Mouse (Mus musculus): ENCODE data around the gene Itih5. TPM values are rescaled to one million over a fixed set of nuclear protein-coding genes. Genes with fewer than 3 reads are reported as not detected.

Itih5 gene
- total RNA-seq (2021) = 10 to 100 TPM; 40.5 to 50.8 TPM
- long read RNA-seq, experiment 1, full-length matches to known transcripts = 15 of 21 reads
- long read RNA-seq, experiment 1, partial matches to known transcripts = 2 of 21 reads
- long read RNA-seq, experiment 1, other reads (novel, unspliced or antisense) = 4 of 21 reads
- long read RNA-seq, experiment 2, full-length matches to known transcripts = 17 of 32 reads
- long read RNA-seq, experiment 2, partial matches to known transcripts = 5 of 32 reads
- long read RNA-seq, experiment 2, other reads (novel, unspliced or antisense) = 10 of 32 reads

- DNase-seq = peak; percentile 69
- intact Hi-C loops (cut with DNase I; ENCODE audit: low total_unique reads) = no loop called here
Observed at GRCm38 (mm10) chr2:10153201-10154075, at the start of gene Itih5. Gene Itih5 (plus strand): TSS chr2:10153571.

- no peak for DNase-seq
- intact Hi-C loops (cut with DNase I; ENCODE audit: low total_unique reads) = no loop called here
Observed at GRCm38 (mm10) chr2:10108535-10109189, 44.7 kb upstream of the Itih5 start.

GRCm38 (mm10) chr2:10118751-10119150, 34.6 kb upstream of the Itih5 start:
- no peak for DNase-seq
- intact Hi-C loops (cut with DNase I; ENCODE audit: low total_unique reads) = no loop called here

- no peak for DNase-seq
- intact Hi-C loops (cut with DNase I; ENCODE audit: low total_unique reads) = no loop called here
Observed at GRCm38 (mm10) chr2:10119276-10119675, 34.1 kb upstream of the Itih5 start.

- intact Hi-C loops (cut with DNase I; ENCODE audit: low total_unique reads) = no loop called here
Observed at GRCm38 (mm10) chr2:10121826-10122225, 31.5 kb upstream of the Itih5 start.

GRCm38 (mm10) chr2:10126122-10126521, 27.2 kb upstream of the Itih5 start:
- intact Hi-C loops (cut with DNase I; ENCODE audit: low total_unique reads) = no loop called here
- DNase-seq = no peak

More at GRCm38 (mm10) chr2:10121826-10122225, 31.5 kb upstream of the Itih5 start:
- no peak for DNase-seq

GRCm38 (mm10) chr2:10127471-10127870, 25.9 kb upstream of the Itih5 start:
- DNase-seq = no peak
- intact Hi-C loops (cut with DNase I; ENCODE audit: low total_unique reads) = no loop called here

- intact Hi-C loops (cut with DNase I; ENCODE audit: low total_unique reads) = no loop called here
- no peak for DNase-seq
Observed at GRCm38 (mm10) chr2:10128571-10128970, 24.8 kb upstream of the Itih5 start.

GRCm38 (mm10) chr2:10130341-10130990, 22.9 kb upstream of the Itih5 start:
- DNase-seq = no peak
- intact Hi-C loops (cut with DNase I; ENCODE audit: low total_unique reads) = no loop called here

- intact Hi-C loops (cut with DNase I; ENCODE audit: low total_unique reads) = no loop called here
- DNase-seq = no peak
Observed at GRCm38 (mm10) chr2:10131296-10131695, 22.1 kb upstream of the Itih5 start, which contains the start of gene Itih2. Gene Itih2 (minus strand): TSS chr2:10131396.

GRCm38 (mm10) chr2:10132128-10132527, 21.2 kb upstream of the Itih5 start:
- no peak for DNase-seq
- intact Hi-C loops (cut with DNase I; ENCODE audit: low total_unique reads) = no loop called here

- intact Hi-C loops (cut with DNase I; ENCODE audit: low total_unique reads) = no loop called here
Observed at GRCm38 (mm10) chr2:10133941-10134340, 19.4 kb upstream of the Itih5 start.

GRCm38 (mm10) chr2:10137320-10137719, 16.1 kb upstream of the Itih5 start:
- intact Hi-C loops (cut with DNase I; ENCODE audit: low total_unique reads) = no loop called here
- no peak for DNase-seq

More at GRCm38 (mm10) chr2:10133941-10134340, 19.4 kb upstream of the Itih5 start:
- no peak for DNase-seq

- no peak for DNase-seq
- intact Hi-C loops (cut with DNase I; ENCODE audit: low total_unique reads) = loop anchor here (5.0 kb wide), 1 partner anchor 38 kb away; no protein-coding TSS in a partner anchor
Observed at GRCm38 (mm10) chr2:10140456-10140855, 12.9 kb upstream of the Itih5 start.

GRCm38 (mm10) chr2:10142472-10143454, 10.6 kb upstream of the Itih5 start:
- intact Hi-C loops (cut with DNase I; ENCODE audit: low total_unique reads) = loop anchor here (2.0 to 5.0 kb wide), 2 partner anchors 40 to 146 kb away; no protein-coding TSS in a partner anchor
- DNase-seq = peak; percentile 63

GRCm38 (mm10) chr2:10145514-10145913, 7.9 kb upstream of the Itih5 start:
- intact Hi-C loops (cut with DNase I; ENCODE audit: low total_unique reads) = no loop called here
- no peak for DNase-seq

GRCm38 (mm10) chr2:10147176-10147575, 6.2 kb upstream of the Itih5 start:
- intact Hi-C loops (cut with DNase I; ENCODE audit: low total_unique reads) = no loop called here
- peak; percentile 19 for DNase-seq

- no peak for DNase-seq
- intact Hi-C loops (cut with DNase I; ENCODE audit: low total_unique reads) = no loop called here
Observed at GRCm38 (mm10) chr2:10152590-10152989, 781 bp upstream of the Itih5 start.

Data from gastrocnemius, postnatal 14 days (tissue).